Mouse (Mus musculus): ENCODE measurements at regions not wholly inside any gene's neighbourhood (a gene's known extent, or its start where the extent isn't known, plus 50 kb on each side); places are given as distances from the start of the nearest gene placed in this dataset.

GRCm38 (mm10) chr13:42565291-42566058 is 114.9 kb upstream of the Phactr1 start:
- H3K9ac ChIP-seq, result no peak overlapping the region
- no peak overlapping the region for H3K27ac ChIP-seq
- no peaks in the 10 kb centered on the region for H3K36me3 ChIP-seq (replicated peaks; ENCODE audit: control insufficient read depth, insufficient read depth)
- no peaks in the 10 kb centered on the region for H3K4me1 ChIP-seq (replicated peaks; ENCODE audit: control insufficient read depth, insufficient read depth, low read length)
- 75% methylated on average over 26 of the region's 26 CpGs for WGBS
- ATAC-seq (ENCODE audit: low FRiP score) (no peak), DNase-seq (ENCODE audit: low spot score) (no peak)
- no peaks in the 10 kb centered on the region for H3K9me3 ChIP-seq (ENCODE audit: control insufficient read depth, low read length)
- no peaks in the 10 kb centered on the region for H3K27me3 ChIP-seq (ENCODE audit: control insufficient read depth, insufficient read depth, low read length)
- H3K4me3 ChIP-seq (replicated peaks; ENCODE audit: low read length), result no peak overlapping the region
- H3K4me2 ChIP-seq (replicated peaks), result no peak overlapping the region; the same call in 1 of the 2 replicates

GRCm38 (mm10) chr13:42570600-42571348 is 109.6 kb upstream of the Phactr1 start:
- Histone ChIP-seq H3K27me3 (ENCODE audit: control insufficient read depth, insufficient read depth, low read length) (no peaks in the 10 kb centered on the region), H3K4me3 (replicated peaks; ENCODE audit: low read length) (no peak overlapping the region), H3K36me3 (replicated peaks; ENCODE audit: control insufficient read depth, insufficient read depth) (no peaks in the 10 kb centered on the region), H3K4me2 (replicated peaks) (no peak overlapping the region), H3K4me1 (replicated peaks; ENCODE audit: control insufficient read depth, insufficient read depth, low read length) (no peaks in the 10 kb centered on the region), H3K27ac (no peak overlapping the region), H3K9ac (no peak overlapping the region), H3K9me3 (ENCODE audit: control insufficient read depth, low read length) (no peaks in the 10 kb centered on the region)
- DNase-seq (ENCODE audit: low spot score), result no peak
- ATAC-seq (ENCODE audit: low FRiP score), result no peak
- WGBS, result 90% methylated on average over 10 of the region's 10 CpGs

- no peaks in the 10 kb centered on the region for H3K4me1 ChIP-seq (replicated peaks; ENCODE audit: control insufficient read depth, insufficient read depth, low read length)
- no peaks in the 10 kb centered on the region for H3K9me3 ChIP-seq (ENCODE audit: control insufficient read depth, low read length)
- ATAC-seq (ENCODE audit: low FRiP score), result no peak
- no peak overlapping the region for H3K27ac ChIP-seq
- no peaks in the 10 kb centered on the region for H3K36me3 ChIP-seq (replicated peaks; ENCODE audit: control insufficient read depth, insufficient read depth)
- no peak overlapping the region for H3K4me2 ChIP-seq (replicated peaks)
- H3K9ac ChIP-seq, result no peak overlapping the region
- H3K27me3 ChIP-seq (ENCODE audit: control insufficient read depth, insufficient read depth, low read length), result no peaks in the 10 kb centered on the region
- no peak overlapping the region for H3K4me3 ChIP-seq (replicated peaks; ENCODE audit: low read length)
- no peak for DNase-seq (ENCODE audit: low spot score)
- 71% methylated on average over 4 of the region's 4 CpGs for WGBS
Measured at GRCm38 (mm10) chr13:42574189-42574588, 106.2 kb upstream of the Phactr1 start.

GRCm38 (mm10) chr13:42575725-42576426 is 104.5 kb upstream of the Phactr1 start:
- H3K9me3 ChIP-seq (ENCODE audit: control insufficient read depth, low read length), result no peaks in the 10 kb centered on the region
- no peak overlapping the region for H3K4me3 ChIP-seq (replicated peaks; ENCODE audit: low read length)

GRCm38 (mm10) chr13:42579471-42579870 is 101.0 kb upstream of the Phactr1 start:
- Histone ChIP-seq H3K27me3 (ENCODE audit: control insufficient read depth, insufficient read depth, low read length) (no peaks in the 10 kb centered on the region), H3K36me3 (replicated peaks; ENCODE audit: control insufficient read depth, insufficient read depth) (no peaks in the 10 kb centered on the region), H3K9ac (no peak overlapping the region), H3K4me3 (replicated peaks; ENCODE audit: low read length) (no peak overlapping the region), H3K4me2 (replicated peaks) (no peak overlapping the region), H3K4me1 (replicated peaks; ENCODE audit: control insufficient read depth, insufficient read depth, low read length) (no peaks in the 10 kb centered on the region), H3K9me3 (ENCODE audit: control insufficient read depth, low read length) (no peaks in the 10 kb centered on the region), H3K27ac (no peak overlapping the region)
- WGBS, result 66% methylated on average over 3 of the region's 3 CpGs
- ATAC-seq (ENCODE audit: low FRiP score), result no peak
- DNase-seq (ENCODE audit: low spot score), result no peak

More at GRCm38 (mm10) chr13:42575725-42576426, 104.5 kb upstream of the Phactr1 start:
- Histone ChIP-seq H3K9ac (no peak overlapping the region), H3K4me1 (replicated peaks; ENCODE audit: control insufficient read depth, insufficient read depth, low read length) (no peaks in the 10 kb centered on the region), H3K36me3 (replicated peaks; ENCODE audit: control insufficient read depth, insufficient read depth) (no peaks in the 10 kb centered on the region), H3K27me3 (ENCODE audit: control insufficient read depth, insufficient read depth, low read length) (no peaks in the 10 kb centered on the region), H3K27ac (no peak overlapping the region), H3K4me2 (replicated peaks) (no peak overlapping the region)
- 40% methylated on average over 16 of the region's 16 CpGs for WGBS
- no peak; the same call in 1 of the 2 replicates for ATAC-seq (ENCODE audit: low FRiP score)
- peak; percentile 91 for DNase-seq (ENCODE audit: low spot score)

GRCm38 (mm10) chr13:42589136-42589535 is 91.3 kb upstream of the Phactr1 start:
- Histone ChIP-seq H3K36me3 (replicated peaks; ENCODE audit: control insufficient read depth, insufficient read depth) (no peaks in the 10 kb centered on the region), H3K9me3 (ENCODE audit: control insufficient read depth, low read length) (no peaks in the 10 kb centered on the region), H3K9ac (no peak overlapping the region), H3K4me1 (replicated peaks; ENCODE audit: control insufficient read depth, insufficient read depth, low read length) (no peaks in the 10 kb centered on the region), H3K27me3 (ENCODE audit: control insufficient read depth, insufficient read depth, low read length) (no peaks in the 10 kb centered on the region), H3K4me3 (replicated peaks; ENCODE audit: low read length) (no peak overlapping the region), H3K27ac (no peak overlapping the region), H3K4me2 (replicated peaks) (no peak overlapping the region)
- DNase-seq (ENCODE audit: low spot score) (no peak), ATAC-seq (ENCODE audit: low FRiP score) (no peak)
- WGBS, result 84% methylated on average over 2 of the region's 2 CpGs

- Histone ChIP-seq H3K9ac (no peak overlapping the region), H3K9me3 (ENCODE audit: control insufficient read depth, low read length) (no peaks in the 10 kb centered on the region), H3K27ac (no peak overlapping the region), H3K4me3 (replicated peaks; ENCODE audit: low read length) (no peak overlapping the region), H3K36me3 (replicated peaks; ENCODE audit: control insufficient read depth, insufficient read depth) (no peaks in the 10 kb centered on the region), H3K4me1 (replicated peaks; ENCODE audit: control insufficient read depth, insufficient read depth, low read length) (no peaks in the 10 kb centered on the region), H3K27me3 (ENCODE audit: control insufficient read depth, insufficient read depth, low read length) (no peaks in the 10 kb centered on the region), H3K4me2 (replicated peaks) (no peak overlapping the region)
- ATAC-seq (ENCODE audit: low FRiP score) (no peak), DNase-seq (ENCODE audit: low spot score) (peak; percentile 39)
- 79% methylated on average over 5 of the region's 5 CpGs for WGBS
Measured at GRCm38 (mm10) chr13:42589607-42590006, 90.8 kb upstream of the Phactr1 start.

GRCm38 (mm10) chr13:42590415-42590814 is 90.0 kb upstream of the Phactr1 start:
- WGBS, result 81% methylated on average over 6 of the region's 6 CpGs
- no peaks in the 10 kb centered on the region for H3K9me3 ChIP-seq (ENCODE audit: control insufficient read depth, low read length)
- ATAC-seq (ENCODE audit: low FRiP score) (no peak), DNase-seq (ENCODE audit: low spot score) (no peak)
- H3K4me3 ChIP-seq (replicated peaks; ENCODE audit: low read length), result no peak overlapping the region
- no peaks in the 10 kb centered on the region for H3K27me3 ChIP-seq (ENCODE audit: control insufficient read depth, insufficient read depth, low read length)
- H3K4me1 ChIP-seq (replicated peaks; ENCODE audit: control insufficient read depth, insufficient read depth, low read length), result no peaks in the 10 kb centered on the region
- no peak overlapping the region for H3K4me2 ChIP-seq (replicated peaks)
- no peak overlapping the region for H3K9ac ChIP-seq
- H3K27ac ChIP-seq, result no peak overlapping the region
- no peaks in the 10 kb centered on the region for H3K36me3 ChIP-seq (replicated peaks; ENCODE audit: control insufficient read depth, insufficient read depth)

- Histone ChIP-seq H3K4me1 (replicated peaks; ENCODE audit: control insufficient read depth, insufficient read depth, low read length) (no peaks in the 10 kb centered on the region), H3K4me3 (replicated peaks; ENCODE audit: low read length) (no peak overlapping the region), H3K9me3 (ENCODE audit: control insufficient read depth, low read length) (no peaks in the 10 kb centered on the region), H3K27me3 (ENCODE audit: control insufficient read depth, insufficient read depth, low read length) (no peaks in the 10 kb centered on the region), H3K4me2 (replicated peaks) (no peak overlapping the region), H3K27ac (no peak overlapping the region), H3K9ac (no peak overlapping the region), H3K36me3 (replicated peaks; ENCODE audit: control insufficient read depth, insufficient read depth) (no peaks in the 10 kb centered on the region)
- DNase-seq (ENCODE audit: low spot score) (no peak), ATAC-seq (ENCODE audit: low FRiP score) (no peak)
- 80% methylated on average over 3 of the region's 3 CpGs for WGBS
Measured at GRCm38 (mm10) chr13:42592945-42593344, 87.5 kb upstream of the Phactr1 start.

Data from hindbrain, embryonic 14.5 days (tissue).